Mouse (Mus musculus): Measurements from ENCODE around the gene Tsr3. TPM values are rescaled to one million over a fixed set of nuclear protein-coding genes. Genes with fewer than 3 reads are reported as not detected.
"Not testable (repeated sequence)": the region's sequence is repeated elsewhere in the genome, so short reads cannot be mapped to it uniquely, and the experiment has no call there.

The Tsr3 gene
- total RNA-seq (2021), result 1 to 10 TPM; 7.7 to 9.5 TPM
- long read RNA-seq, experiment 1, transcript Tsr3-201 (6 exons, 1,192 nt), result major isoform, 14 of 19 reads
- long read RNA-seq, experiment 1, partial matches to known transcripts, result 1 of 19 reads
- long read RNA-seq, experiment 1, other reads (novel, unspliced or antisense), result 4 of 19 reads
- long read RNA-seq, experiment 2, transcript Tsr3-201 (6 exons, 1,192 nt), result major isoform, 11 of 15 reads
- long read RNA-seq, experiment 2, partial matches to known transcripts, result 2 of 15 reads
- long read RNA-seq, experiment 2, other reads (novel, unspliced or antisense), result 2 of 15 reads

GRCm38 (mm10) chr17:25239695-25240636 lies at the start of gene Tsr3, which contains the start of gene Gnptg:
TSS of gene Tsr3 (plus strand) at chr17:25240170.
TSS of gene Gnptg (minus strand) at chr17:25240124.
- peak; percentile 87 to 89 for DNase-seq

GRCm38 (mm10) chr17:25202401-25202800 lies 37.6 kb upstream of the Tsr3 start:
- no peak for DNase-seq

DNA sequence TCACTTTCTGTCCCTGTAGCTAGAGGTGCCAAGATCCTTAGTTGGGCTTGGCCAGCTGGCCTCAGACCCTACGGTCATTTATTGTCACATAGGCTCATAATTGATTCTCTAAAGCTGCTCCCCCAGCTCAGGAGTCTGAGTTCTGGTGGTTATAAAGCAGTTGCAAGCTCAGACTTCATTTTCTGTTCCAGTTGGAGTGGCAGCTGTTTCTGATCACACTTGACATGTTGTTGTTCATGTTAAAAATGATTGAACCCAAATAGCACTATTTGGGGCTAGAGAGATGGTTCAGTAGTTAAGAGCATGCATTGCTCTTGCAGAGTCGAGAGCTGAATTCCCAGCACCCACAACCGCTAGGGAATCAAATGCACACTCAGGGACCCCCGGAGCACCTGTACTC lies 30.0 kb upstream of the Tsr3 start:
- no peak for DNase-seq

DNA sequence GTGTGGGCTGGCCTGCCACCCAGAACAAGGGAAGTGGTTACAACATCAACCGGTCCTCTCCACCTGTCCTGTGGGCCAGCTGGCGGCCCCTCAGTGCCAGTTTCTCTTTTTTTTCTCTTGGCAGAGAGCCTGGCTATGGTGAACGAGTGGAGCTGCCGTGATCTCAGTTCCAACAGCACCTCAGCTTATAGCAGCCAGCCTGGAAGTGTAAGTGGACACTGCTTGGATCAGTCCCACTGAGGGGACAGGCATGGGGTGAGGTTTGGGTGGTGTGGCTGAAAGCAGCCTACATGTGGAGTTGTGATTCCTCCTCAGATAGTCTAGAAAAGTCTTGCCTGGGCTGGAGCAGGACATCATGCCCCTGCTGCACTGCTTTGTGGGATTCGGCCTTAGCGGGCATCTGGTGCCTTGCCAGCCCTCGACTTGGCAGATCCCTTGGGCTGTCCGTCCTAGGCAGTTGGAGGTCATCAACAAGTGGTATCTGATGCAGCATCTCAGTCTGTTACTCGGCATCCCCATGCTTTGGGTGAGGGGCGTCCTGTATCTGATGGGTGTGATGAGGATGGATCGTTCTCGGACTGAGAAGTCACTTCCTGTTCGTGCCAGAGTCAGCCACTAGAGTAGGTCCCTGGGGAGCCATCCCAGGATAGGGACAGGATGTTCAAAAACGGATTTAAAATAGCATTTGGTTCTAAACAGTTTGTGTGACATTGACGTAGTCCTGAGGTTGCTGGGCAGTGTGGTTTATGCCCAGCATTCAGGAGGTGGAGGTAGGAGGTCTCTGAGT lies 29.1 kb upstream of the Tsr3 start:
- peak; percentile 46 to 67 for DNase-seq

GRCm38 (mm10) chr17:25211705-25212104 lies 28.3 kb upstream of the Tsr3 start:
- no peak for DNase-seq

DNA sequence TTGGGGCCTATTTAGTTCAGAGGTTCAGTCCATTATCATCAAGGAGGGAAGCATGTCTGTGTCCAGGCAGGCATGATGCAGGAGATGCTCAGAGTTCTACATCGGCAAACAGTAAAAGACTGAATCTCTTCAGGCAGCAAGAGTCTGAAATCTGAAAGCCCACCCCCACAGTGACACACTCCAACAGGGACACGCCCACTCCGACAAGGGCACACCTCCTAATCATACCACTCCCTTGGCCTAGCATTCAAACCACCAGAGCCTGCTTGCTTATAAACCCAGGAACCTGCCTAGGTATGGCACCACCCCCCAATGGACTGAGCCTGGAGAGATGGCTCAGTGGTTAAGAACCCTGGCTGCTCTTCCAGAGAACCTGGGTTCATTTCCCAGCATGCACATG lies 24.5 kb upstream of the Tsr3 start:
- no peak for DNase-seq

DNA sequence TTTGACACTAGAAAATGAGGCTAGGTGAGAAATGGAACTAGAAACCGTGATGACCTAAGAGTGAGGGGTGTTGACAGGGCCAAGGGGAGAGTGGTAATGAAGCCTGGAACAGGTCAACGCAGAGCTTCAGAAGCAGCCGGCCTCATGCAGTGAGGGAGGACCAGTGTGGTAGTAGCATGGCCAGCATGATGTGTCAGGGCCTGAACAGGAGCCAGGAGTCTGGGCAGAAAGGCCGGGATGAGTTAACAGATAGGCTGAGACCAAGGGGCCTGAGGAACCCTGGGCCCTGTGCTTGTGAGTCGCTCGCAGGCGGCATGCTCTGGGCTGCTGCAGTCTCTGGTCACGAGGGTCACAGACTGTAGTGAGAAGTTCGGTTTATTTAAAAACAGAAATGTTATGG lies 21.0 kb upstream of the Tsr3 start:
- no peak for DNase-seq

DNA sequence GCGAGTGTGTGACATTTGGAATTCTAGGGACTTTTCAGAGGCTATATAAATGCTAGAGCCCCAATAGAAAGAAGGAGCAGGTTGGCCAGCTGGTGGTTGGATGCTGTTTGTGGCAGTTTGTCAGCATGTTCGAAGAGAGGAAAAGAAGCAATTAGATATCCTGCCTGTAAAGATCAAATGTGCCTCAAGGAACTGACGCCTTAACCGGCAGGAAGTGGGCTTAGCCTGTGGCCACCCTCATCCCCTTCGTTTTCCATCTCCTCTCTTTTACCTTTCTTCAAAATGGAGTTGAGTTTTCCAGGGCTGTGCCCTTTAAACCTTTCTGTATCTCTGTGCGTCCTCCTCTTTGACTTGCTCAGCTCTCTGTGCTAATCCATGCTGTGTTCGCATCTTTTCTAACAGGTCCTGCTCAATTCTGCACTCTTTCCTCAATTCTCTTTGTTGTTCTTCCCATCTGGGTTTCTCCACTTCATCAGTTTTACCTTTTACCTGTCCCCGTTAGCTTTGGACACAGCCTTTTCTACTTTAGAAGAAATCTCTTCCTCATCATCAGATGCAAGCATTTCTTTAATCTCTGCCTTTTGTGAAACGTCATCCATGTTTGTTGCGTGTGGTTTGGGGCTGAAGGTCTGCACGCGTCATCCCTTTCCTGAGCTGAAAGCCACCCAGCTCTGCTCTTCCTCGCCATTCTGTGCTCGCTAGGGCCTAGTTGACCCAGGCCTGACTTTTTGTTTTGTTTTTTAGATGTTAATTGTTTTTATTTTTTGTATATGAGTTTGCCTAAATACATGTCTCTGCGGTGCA lies 20.3 kb upstream of the Tsr3 start:
- DNase-seq, result no peak

- DNase-seq, result no peak
Measured at GRCm38 (mm10) chr17:25220746-25221145, 19.2 kb upstream of the Tsr3 start.

DNA sequence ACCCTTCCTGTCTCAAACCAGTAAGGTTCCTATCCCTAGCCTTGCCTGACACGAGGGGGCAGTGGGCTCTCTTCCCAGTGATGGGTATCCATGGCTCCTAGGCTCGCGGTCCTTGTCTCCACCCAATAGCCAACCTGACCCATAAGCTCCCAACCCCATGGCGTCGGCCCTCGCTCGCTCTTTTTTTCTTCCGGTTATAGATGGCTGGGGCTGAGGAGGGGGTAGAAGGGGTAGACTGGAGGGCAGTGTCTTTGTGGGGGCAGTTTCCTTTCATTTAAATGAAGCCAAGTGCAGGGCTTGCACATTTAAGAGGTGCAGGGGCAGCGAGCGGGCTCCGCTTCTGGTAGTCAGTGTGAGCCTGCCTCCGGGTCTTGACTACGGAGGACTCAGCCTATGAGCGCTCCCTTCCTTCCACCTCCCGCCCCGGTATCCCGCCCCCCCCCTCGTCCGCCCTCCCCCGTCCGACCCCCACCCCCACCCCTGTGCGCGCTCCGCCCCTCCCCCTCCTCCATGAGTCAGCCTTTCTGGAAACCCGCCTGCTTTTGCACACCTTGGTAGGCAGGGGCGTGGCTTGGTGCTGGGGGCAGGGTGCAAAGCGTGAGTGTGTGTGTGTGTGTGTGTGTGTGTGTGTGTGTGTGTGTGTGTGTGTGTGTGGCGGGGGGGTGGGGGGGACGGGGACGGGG lies 18.0 kb upstream of the Tsr3 start:
- DNase-seq, result peak; percentile 35 to 41

- DNase-seq, result not testable (repeated sequence)
Measured at GRCm38 (mm10) chr17:25222504-25222940, 17.4 kb upstream of the Tsr3 start.

- no peak for DNase-seq
Measured at GRCm38 (mm10) chr17:25222951-25223601, 16.9 kb upstream of the Tsr3 start.

DNA sequence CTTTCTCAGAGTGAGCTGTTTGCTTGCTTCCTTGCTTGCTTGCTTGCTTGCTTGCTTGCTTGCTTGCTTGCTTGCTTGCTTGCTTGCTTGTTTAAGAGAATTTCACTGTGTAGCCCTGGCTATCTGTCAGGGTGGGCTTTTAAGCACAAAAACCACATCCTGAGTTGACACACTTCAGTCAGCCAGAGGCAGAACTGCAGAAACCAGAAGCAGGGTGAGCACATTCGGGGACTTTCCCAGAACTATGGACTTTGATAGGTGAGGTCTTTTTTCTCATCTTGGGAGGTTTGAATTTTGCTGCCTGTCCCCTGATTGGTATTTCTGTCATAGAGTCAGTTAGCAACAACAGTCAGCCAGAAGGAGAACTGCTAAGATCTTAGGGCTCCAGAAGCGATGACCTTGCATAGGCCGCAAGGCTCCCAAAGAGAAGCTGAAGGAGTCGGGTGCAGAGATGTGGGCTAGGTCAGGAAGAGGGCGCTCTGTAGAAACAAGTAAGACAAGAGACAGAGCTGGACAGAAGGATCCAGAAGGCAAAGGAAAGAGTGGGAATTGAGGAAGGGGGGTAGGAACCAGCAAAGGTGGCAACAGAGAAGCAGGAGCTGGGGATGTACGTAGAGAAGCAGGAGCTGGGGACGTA lies 15.3 kb upstream of the Tsr3 start:
- DNase-seq, result no peak

DNA sequence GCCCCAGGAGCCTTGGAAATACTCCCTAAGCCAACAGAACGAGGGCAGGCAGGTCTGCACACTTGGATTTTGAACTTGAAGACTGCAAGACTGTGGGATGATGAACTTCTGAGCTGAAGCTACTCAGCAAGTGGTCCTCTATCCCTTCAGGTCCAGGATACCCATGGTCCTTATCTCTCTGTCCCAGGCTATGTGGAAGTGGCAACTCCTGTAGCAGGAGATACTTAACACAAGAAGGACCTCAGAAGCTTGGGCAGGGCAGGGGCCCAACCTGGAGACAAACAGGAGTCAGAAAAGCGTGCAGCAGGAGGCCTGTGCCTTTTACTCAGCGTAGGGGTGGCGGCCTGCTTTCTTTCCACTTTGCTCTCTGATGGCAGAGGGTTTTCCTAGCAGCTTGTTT lies 14.3 kb upstream of the Tsr3 start:
- no peak for DNase-seq

DNA sequence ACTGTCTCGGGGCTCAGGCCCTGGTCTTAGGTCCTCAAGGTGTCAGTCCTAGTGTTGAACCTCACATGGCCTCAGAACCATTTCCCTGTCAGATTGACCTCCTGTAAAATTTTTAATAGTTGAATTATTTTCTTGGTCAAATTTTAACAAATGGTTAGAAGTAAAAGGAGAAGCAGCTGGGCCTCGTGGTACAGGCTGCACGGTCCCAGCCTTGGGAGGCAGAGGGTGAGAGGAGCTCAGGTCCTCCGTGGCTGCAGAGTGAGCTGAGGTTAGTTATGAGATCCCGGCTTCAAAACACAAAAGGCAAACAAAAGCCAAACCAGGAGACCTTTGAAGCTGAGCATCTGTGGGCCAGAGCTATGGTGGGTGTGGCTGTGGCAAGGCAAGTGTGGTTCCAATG lies 12.0 kb upstream of the Tsr3 start:
- no peak for DNase-seq

- not testable (repeated sequence) for DNase-seq
Measured at GRCm38 (mm10) chr17:25230014-25230655, 9.8 kb upstream of the Tsr3 start.

DNA sequence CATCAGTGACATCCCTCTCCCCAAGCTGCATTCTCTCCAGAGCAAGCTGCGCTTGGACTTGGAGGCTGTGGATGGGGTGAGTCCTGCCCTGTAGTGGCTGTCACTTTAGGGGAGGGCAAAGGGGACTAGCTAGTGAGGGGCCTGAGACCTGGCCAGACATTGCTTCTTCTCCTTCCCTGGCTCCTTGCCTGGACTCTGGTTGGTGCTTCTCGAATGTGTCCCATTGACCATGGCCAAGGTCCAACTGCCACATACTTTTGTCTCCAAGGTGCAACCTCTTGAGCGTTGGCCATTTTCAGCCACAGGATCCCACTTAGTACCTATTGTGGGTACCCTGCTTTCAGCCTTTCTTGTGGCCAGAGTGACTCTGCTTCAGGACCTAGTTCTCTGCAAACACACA lies 9.3 kb upstream of the Tsr3 start:
- DNase-seq, result no peak

- DNase-seq, result not testable (repeated sequence)
Measured at GRCm38 (mm10) chr17:25231621-25232020, 8.3 kb upstream of the Tsr3 start.

GRCm38 (mm10) chr17:25235635-25236034 lies 4.3 kb upstream of the Tsr3 start:
- DNase-seq, result no peak

All from heart, adult 18-20 months (tissue).